Mouse (Mus musculus) liver, adult (tissue): Measurements from ENCODE around the gene Cdiptos.
A peak's percentile ranks its signal among the peaks of the same experiment; 100 is the strongest.

ENCODE experiments used
- GATA4 ChIP-seq: IDR thresholded peaks from 2 replicates; pipeline ENCODE4 v1.6.1; 2014; ENCODE audit warnings: mild to moderate bottlenecking, low read length; ENCODE audit not compliant: insufficient replicate concordance

Cdiptos gene

DNA sequence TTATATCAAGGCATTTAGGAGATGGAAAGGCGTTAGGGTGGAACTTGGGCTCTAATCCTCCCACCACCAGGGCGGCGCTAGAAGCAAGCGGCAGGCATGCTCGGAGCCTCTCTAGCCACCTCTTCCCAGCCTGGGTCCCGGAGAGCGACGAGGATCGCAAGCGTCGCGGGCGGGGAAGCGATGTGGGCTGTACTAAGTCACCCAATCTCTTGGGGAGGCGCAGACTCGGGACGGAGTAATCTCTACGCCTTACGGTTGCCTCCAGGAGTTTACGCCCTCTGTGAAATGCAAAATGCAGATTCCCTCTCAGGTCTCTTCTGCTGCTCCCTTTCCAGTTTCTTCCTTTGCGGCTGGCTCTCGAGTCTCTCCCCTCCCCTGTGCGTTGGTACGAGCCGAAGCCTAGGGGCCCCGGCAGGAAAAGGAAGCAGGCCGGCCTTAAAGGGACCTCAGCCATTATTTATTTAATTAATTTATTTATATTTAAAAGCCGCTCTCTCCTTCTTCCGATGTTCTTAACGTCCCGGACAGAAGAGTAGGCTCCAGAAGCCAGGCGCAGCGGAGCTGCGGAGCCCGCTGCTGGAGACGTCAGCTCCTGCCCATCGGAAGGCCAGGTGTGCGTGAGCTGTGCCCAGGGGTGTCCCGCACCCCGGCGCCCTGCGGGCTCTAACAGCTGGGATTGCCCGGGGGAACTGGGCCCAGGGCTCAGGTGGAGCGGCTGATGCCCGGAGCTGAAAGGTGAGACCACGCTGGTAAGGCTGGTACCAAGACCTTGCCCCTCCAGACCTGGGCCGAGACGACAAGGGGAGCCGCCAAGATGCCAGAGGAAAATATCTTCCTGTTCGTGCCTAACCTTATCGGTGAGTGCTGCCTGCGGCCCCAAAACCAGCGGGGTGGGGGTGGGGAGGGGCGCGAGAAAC is at the start of gene Cdiptos:
Gene Cdiptos (minus strand): TSS at position 149 of the 917 bp plus-strand sequence.
- peak; percentile 88; the same call in 1 of the 2 replicates for TF ChIP-seq GATA4

DNA sequence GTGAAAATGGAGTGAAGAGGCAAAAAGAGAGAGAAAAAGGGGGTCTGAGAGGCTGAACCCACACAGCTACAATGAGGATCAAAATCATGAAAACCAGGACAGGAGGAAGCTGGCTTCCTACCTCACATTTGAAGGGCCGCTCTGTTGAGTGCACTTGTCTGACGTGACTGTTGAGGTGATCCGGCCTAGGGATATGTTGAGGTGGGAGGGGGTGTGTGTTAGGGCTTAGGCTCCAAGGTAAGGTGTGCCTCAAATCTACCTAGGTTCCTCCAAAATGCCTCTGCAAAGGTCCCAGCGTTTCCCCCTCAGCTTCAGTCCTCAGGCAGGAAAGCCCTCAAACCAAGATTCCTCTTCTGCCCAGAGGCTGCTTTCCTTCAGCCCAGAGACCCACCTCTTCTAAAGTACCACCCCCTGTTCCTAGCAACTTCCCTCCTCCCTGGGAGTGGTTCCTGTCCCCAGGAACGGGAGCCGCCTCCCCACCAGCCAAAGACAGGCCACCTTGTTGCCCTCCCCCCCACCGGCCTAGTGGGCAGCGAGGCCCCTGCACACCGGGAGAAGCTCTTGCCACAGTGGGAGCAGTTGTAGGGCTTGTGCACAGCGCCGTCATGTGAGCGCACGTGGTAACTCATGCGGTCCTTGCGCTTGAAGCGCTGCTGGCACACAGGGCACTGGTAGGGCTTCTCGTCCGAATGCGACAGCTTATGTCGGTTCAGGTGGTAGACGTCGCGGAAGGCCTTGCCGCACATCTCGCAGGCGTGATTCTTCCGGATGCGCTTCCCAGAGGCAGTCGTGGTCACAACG is 49.1 kb upstream of the Cdiptos start:
- TF ChIP-seq GATA4, result no peak

DNA sequence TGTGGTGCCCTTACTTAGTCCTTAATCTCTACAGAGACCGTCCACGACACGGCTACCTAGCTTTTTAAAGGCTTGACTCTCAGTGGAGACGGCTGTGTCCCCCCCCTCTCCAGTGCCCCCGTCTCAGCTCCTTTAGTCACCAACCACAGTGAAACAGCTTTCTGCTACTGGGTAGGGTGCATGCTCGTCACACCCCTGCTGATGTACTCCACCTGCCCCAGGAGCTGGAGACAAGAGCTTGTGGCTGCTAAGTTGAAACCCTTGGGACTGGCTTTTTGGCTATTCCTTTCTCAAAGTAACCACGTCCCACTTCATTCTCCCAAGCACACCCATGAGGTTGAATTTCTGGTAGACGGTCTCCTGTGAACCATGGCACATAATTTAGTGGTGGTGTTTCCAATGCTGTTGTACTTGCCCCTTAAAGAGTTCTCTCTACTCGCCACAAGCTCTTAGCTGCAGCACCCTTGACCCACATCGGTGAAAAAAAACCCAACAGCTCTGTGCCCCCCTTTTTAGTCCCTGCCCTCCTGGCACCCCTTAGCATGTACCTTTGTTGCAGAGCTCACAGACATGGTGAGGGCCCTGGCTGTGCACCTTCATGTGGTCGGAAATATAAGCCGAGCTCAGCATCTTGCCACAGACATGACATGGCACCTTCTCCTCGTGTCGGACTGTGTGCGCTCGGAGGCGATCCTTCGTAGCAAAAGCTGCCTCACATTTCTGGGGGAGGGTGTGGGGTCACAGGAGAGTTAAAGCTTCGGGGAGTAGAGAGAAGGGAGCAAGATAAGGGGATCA is 48.2 kb upstream of the Cdiptos start:
- TF ChIP-seq GATA4, result no peak

DNA sequence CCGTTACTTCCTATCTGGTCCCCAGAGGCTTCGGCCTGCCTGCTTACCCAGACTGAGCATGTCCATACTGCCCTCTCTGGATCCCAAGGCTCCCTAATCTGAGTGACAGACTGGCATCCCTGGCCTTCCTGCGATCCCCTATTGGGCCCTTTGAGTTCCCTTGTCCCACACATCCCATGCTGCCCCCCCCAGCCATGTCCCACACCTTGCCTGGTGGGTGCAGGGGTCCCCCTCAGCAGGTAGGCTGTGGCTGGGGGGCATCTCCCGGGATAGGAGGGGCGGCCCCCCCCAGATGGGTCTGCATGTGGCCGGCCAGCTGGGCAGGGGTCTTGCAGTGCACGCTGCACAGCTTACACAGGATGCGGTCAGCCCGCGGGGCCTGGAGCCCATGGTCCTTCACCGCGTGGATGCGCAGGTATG is 47.4 kb upstream of the Cdiptos start:
- no peak for TF ChIP-seq GATA4

DNA sequence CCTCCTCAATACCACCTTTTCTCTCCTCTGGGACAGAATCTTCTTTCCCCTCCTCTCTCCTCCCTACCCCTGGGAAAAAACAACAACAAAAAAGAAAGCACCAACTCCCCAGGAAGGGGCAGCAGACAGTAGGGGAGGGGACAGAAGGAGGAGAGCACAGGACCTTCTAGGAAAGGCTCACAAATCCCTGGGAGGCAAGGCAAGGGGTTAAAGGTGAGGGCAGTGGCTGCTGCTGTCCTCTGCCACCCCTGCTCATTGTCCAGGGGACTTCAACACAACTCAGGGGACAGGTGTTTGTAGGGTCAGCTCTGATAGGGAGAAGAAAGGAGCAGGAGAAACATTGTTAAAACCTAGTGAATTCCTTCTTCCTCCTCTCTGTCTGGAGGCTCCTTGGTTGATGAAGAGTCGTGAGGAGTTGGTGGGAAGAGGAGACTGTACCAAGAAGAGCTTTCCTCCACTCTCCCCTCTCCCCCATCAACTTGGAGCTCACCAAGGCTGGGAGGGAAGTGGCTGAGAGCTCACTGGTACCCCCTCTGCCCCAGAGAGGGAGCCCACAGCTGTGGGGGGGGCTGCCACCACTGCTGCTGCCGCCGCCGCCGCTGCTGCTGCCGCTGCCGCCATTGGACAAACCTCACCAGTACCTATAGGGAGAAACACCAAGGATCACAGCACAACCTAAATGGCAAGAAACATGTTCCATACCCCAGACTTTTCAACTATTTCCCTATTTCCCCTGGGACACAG is 46.8 kb upstream of the Cdiptos start:
- TF ChIP-seq GATA4, result no peak

GRCm38 (mm10) chr7:127021563-127022527 is 45.9 kb upstream of the Cdiptos start:
- TF ChIP-seq GATA4, result no peak

DNA sequence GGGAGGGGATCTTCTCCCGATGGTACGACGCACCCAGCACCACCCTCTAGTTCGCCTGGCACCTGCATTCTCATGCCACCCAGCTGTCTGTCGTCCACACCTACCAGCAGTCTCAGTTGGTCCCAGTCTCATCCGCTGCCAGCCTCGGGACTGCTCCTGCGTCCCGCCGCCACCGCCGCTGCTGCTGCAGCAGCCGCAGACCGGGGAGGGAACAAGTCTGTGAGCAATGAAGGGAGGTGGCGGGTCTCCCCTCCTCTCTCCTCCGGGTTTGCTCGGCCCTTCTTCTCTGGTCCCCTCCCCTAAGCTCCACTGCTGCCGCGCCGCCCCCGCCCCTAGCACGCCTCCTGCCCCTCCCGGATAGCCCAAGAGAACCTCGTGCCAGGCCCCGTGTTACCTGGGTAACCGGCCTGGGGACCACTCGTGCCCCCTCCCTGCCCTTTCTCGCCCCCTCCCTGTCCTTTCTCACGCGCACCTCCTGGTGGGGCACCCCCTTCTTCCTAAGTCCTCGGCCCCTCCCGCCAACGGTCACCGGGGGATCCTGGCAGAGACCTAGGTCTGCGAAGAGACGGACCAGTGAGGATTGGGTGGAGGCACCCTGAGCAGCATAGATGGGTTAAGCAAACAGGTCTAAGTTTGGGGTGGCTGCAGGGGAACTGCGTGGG is 45.1 kb upstream of the Cdiptos start, which contains the start of the genes Gm42742 and Prrt2:
Gene Gm42742 (minus strand): TSS at position 197 of the 662 bp plus-strand sequence.
Gene Prrt2 (minus strand): TSS at position 311 of the 662 bp plus-strand sequence.
- TF ChIP-seq GATA4, result no peak

DNA sequence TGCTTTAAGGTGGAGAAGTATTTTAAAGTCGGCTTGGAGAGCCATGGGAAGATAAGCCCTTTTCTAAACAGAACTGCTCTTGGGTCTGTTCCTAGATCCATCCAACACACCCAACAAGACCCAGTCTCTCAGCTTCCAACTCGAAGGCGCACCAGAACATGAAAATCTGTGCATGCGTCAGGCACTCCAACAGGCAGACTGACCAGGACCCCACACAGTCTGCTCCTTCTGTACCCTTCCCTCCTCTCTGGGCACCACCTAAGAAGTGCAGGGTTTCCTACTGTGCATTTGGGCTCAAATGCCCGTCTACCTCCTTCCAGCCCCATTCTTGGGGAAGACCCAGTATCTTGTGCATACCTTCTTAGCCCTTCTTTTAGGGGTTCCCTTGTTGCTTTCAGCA is 44.6 kb upstream of the Cdiptos start:
- no peak for TF ChIP-seq GATA4

- TF ChIP-seq GATA4, result no peak
These were observed 44.1 kb upstream of the Cdiptos start for GRCm38 (mm10) chr7:127020031-127020430.

DNA sequence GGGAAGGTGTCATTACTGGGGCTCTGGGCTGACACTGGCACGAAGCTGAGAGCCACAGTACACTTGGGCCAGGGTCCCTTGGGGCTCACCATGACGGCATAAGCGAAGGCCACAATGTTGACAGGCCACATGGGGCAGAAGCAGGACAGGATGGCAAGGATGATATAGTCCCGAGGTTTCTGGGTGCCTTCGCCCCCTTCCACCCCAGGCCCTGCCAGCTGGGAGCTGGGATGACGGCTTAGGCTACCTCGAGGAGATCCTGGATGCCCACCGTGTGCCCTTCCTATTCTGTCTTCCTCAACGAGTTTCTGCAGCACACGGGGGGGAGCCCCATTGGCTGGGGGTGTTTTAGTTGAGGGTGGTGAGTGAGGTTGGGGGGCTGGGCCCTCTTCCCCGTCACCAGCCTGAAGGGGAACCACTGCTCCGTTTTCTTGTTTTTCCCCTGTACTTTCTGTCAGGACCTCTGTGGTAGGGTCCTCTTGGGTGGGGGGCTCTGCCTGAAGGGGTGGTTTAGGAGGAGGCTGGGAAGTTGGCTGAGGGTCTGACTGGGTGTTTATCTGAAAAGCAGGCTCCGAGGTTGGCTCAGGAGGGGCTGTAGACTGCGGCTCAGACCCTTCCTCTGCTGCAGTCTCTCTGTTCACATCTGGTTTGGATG is 43.5 kb upstream of the Cdiptos start:
- TF ChIP-seq GATA4, result no peak

DNA sequence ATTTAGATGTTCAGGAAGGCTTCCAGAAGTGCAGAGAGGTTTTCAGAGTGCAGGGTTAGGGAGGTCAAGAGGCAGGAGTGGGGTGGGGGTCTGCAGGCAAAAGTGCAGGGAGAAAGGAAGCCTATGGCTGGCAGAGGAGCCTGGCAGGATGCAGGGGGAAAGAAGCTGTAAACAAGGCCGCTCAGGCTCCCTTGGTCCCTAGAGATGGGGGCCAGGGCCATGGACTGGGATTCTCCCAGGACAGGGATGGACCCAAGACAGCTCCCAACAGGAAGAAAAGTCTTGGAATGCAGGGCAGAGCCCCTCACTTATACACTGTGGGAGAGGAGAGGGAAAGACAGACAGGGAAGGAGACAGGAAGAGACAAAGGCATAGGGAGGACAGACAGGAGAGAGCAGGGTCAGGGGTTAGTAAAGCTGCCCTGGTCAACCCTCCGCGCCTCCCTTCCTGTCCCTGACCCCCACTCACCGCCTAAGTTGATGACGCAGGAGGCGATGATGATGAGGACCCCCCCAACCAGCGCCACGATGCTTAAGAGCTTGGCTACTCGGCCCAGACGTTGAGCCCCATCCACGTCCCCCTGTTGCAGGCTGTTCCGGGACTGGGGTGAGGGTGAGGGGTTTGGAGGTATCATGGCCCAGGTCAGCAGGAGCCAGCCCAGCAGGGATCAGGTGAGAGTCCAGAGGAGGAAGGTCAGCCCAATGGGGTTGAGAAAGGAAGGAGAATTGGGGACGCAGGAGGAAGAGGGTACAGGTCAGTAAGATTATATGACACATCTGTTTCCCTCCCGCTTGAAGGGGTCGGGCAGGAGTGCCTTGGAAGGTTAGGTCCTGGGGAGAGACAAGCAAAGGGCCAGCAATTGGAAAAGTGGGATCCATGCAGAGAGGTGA is 42.8 kb upstream of the Cdiptos start:
- TF ChIP-seq GATA4, result no peak

DNA sequence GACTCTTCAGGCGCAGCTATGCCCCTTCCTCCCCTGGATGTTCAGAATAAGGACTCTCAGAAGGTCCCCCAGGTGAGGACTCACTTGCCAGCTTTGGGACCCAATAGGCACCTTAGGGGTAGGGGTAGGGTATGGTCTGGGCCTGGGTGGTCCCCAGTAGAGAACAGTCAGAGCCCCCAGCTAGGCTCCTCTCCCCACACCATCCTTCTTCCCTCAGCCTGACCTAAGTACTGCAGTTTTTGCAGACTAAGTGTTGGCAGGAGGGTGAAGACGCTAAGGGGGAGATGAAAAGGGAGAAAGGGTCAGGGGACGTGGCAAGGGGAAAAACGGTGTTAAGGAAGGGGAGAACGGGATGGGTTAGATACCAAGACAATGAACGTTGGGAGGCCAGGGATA is 42.0 kb upstream of the Cdiptos start:
- TF ChIP-seq GATA4, result no peak
